Mouse (Mus musculus) urinary bladder, postnatal 36 days (tissue): ENCODE data around the gene Src.
"Not testable (repeated sequence)": the region's sequence is repeated elsewhere in the genome, so short reads cannot be mapped to it uniquely, and the experiment has no call there.

Experiments
- DNase-seq, 2 experiments: peaks; one replicate each; pipeline ENCODE4 v3.0.0; 2022; ENCODE audit warnings: low spot score in 2 of 2, mixed read lengths in 1 of 2

Gene Src

GRCm38 (mm10) chr2:157418206-157418605 lies at the start of gene Src:
TSS of gene Src (plus strand) at chr2:157418444.
- DNase-seq: no peak

GRCm38 (mm10) chr2:157371696-157372095 lies 46.5 kb upstream of the Src start:
- DNase-seq: no peak

- DNase-seq: peak in 1 of 2 experiments; percentile 38
These were observed 44.6 kb upstream of the Src start for GRCm38 (mm10) chr2:157373681-157374080.

- DNase-seq: no peak
These were observed 43.2 kb upstream of the Src start for GRCm38 (mm10) chr2:157375051-157375450.

- DNase-seq: no peak
These were observed 42.2 kb upstream of the Src start for GRCm38 (mm10) chr2:157375794-157376757.

- no peak for DNase-seq
These were observed 41.2 kb upstream of the Src start for GRCm38 (mm10) chr2:157376995-157377394.

- no peak for DNase-seq
These were observed 33.4 kb upstream of the Src start for GRCm38 (mm10) chr2:157384836-157385235.

- not testable (repeated sequence) for DNase-seq
These were observed 29.2 kb upstream of the Src start for GRCm38 (mm10) chr2:157388901-157389590.

- no peak for DNase-seq
These were observed 28.7 kb upstream of the Src start for GRCm38 (mm10) chr2:157389591-157389921.

- no peak for DNase-seq
These were observed 25.9 kb upstream of the Src start for GRCm38 (mm10) chr2:157392331-157392730.

- DNase-seq: no peak
These were observed 24.7 kb upstream of the Src start for GRCm38 (mm10) chr2:157393549-157393948.

- DNase-seq: peak in 1 of 2 experiments; percentile 54
These were observed 23.4 kb upstream of the Src start for GRCm38 (mm10) chr2:157394868-157395267.

GRCm38 (mm10) chr2:157395371-157395770 lies 22.9 kb upstream of the Src start:
- DNase-seq: no peak

GRCm38 (mm10) chr2:157395960-157396359 lies 22.3 kb upstream of the Src start:
- no peak for DNase-seq

GRCm38 (mm10) chr2:157397376-157397775 lies 20.9 kb upstream of the Src start:
- DNase-seq: no peak

GRCm38 (mm10) chr2:157398539-157398938 lies 19.7 kb upstream of the Src start:
- no peak for DNase-seq

- no peak for DNase-seq
These were observed 18.4 kb upstream of the Src start for GRCm38 (mm10) chr2:157399797-157400196.

- no peak for DNase-seq
These were observed 17.8 kb upstream of the Src start for GRCm38 (mm10) chr2:157400491-157400890.

GRCm38 (mm10) chr2:157401261-157401660 lies 17.0 kb upstream of the Src start:
- DNase-seq: no peak

- peak in 1 of 2 experiments; percentile 66 for DNase-seq
These were observed 10.6 kb upstream of the Src start for GRCm38 (mm10) chr2:157407596-157407995.

- DNase-seq: no peak
These were observed 8.3 kb upstream of the Src start for GRCm38 (mm10) chr2:157409793-157410533.

- peak; percentile 76 to 79 for DNase-seq
These were observed 7.0 kb upstream of the Src start for GRCm38 (mm10) chr2:157411151-157411693.
